Mouse (Mus musculus) MEL (cell line): Measurements from ENCODE around the gene Atrnl1.

Experiments used
- CTCF ChIP-seq, 3 experiments: IDR thresholded peaks in 2 of 3; conservative IDR thresholded peaks in 1 of 3; 2 replicates each; pipeline ENCODE4 v1.5.1; 2011 to 2012; ENCODE audit warnings: low read length in 3 of 3, low read depth in 2 of 3, mild to moderate bottlenecking in 2 of 3, improper control_type of control experiment in 1 of 3, inconsistent platforms in 1 of 3, mixed read lengths in 1 of 3, moderate library complexity in 1 of 3; ENCODE audit not compliant: control insufficient read depth in 1 of 3, insufficient read depth in 1 of 3, poor library complexity in 1 of 3, severe bottlenecking in 1 of 3
- EP300 ChIP-seq, 2 experiments: IDR thresholded peaks; 2 replicates each; pipeline ENCODE4 v1.6.1; 2011; ENCODE audit warnings: improper control_type of control experiment in 2 of 2, low read length in 2 of 2, low read depth in 1 of 2, mild to moderate bottlenecking in 1 of 2
- MAX ChIP-seq: IDR thresholded peaks from 2 replicates; pipeline ENCODE4 v1.6.1; 2011; ENCODE audit warnings: low read length, improper control_type of control experiment
- MEF2A ChIP-seq: IDR thresholded peaks from 2 replicates; pipeline ENCODE4 v1.6.1; 2014; ENCODE audit warnings: low read depth, mild to moderate bottlenecking, inconsistent platforms, low read length, improper control_type of control experiment; ENCODE audit not compliant: poor library complexity, insufficient replicate concordance, severe bottlenecking; ENCODE audit errors: extremely low read depth
- NRF1 ChIP-seq: IDR thresholded peaks from 2 replicates; pipeline ENCODE4 v1.6.1; 2014; ENCODE audit warnings: low read depth, mild to moderate bottlenecking, inconsistent platforms, low read length, improper control_type of control experiment, moderate library complexity; ENCODE audit not compliant: poor library complexity, insufficient read depth, severe bottlenecking
- POLR2A ChIP-seq, 2 experiments: IDR thresholded peaks; 2 replicates each; pipeline ENCODE4 v1.6.1; 2011 to 2012; ENCODE audit warnings: low read length in 2 of 2, mild to moderate bottlenecking in 2 of 2, control low read depth in 1 of 2, improper control_type of control experiment in 1 of 2, low read depth in 1 of 2, moderate library complexity in 1 of 2; ENCODE audit not compliant: control insufficient read depth in 1 of 2, insufficient read depth in 1 of 2, poor library complexity in 1 of 2
- POLR2AphosphoS5 ChIP-seq: IDR thresholded peaks from 2 replicates; pipeline ENCODE4 v1.6.1; 2012; ENCODE audit warnings: low read depth, borderline replicate concordance, mild to moderate bottlenecking, inconsistent platforms, low read length, moderate library complexity, mixed read lengths
- SMC3 ChIP-seq: IDR thresholded peaks from 2 replicates; pipeline ENCODE4 v1.6.1; 2011; ENCODE audit warnings: low read depth, low read length, improper control_type of control experiment
- USF1 ChIP-seq: IDR thresholded peaks from 2 replicates; pipeline ENCODE4 v1.6.1; 2014; ENCODE audit warnings: low read depth, mild to moderate bottlenecking, inconsistent platforms, low read length, improper control_type of control experiment, moderate library complexity

DNA sequence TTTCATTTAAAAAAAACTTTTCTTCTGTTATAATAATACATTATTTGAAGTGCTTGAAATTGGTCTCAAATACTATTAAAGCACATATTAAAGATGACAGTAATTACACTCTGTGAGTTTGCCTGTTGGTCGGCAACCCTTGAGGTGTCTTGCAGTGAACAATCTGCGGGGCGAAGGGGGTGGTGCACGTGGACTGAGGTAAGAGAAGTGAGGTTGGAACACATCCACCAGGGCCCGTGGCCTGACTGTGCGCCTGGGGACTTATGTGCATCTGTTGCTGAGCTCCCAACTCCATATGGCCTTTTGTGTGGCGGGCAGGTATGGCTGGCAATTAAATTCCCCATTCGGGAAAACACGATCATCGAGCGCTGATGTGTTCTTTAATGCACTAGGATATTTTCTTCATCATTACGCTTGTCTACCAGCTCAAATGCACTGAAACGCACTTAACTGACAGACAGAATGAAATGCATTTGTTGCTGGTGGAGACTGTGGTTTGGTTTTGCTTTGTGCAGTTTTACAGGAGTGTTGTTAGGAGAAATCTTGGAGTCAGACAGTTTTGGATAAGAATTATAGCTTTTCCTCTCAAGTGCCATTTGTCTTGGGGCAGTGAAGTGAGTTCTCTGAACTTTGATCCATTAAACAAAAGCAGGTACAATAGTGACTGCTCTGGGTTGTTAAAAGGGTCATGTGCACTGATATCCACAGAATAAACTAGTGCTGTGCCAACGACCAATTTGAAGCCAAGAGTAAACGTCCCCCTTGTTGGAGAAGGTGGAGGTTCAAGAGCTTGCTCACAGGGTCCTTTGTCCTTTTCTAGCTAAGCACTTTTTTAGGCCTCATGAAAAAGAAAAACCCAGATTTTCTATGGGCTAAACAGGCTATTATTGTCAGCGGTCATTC, 351.2 kb downstream of the Atrnl1 start:
- no peak for TF ChIP-seq MAX
- no peak for TF ChIP-seq EP300 (IDR thresholded peaks at IDR 0.05; ENCODE audit: low read depth in 1 of 2, low read length in 2 of 2)
- TF ChIP-seq POLR2A (IDR thresholded peaks at IDR 0.05; ENCODE audit: control insufficient read depth in 1 of 2, insufficient read depth in 1 of 2, low read depth in 1 of 2, low read length in 2 of 2, poor library complexity in 1 of 2) = no peak
- no peak for TF ChIP-seq SMC3
- no peak for TF ChIP-seq POLR2AphosphoS5
- TF ChIP-seq MEF2A = no peak
- no peak for TF ChIP-seq CTCF (IDR thresholded peaks at IDR 0.05 in 2 of 3, conservative IDR thresholded peaks at IDR 0.05 in 1 of 3; ENCODE audit: control insufficient read depth in 1 of 3, insufficient read depth in 1 of 3, low read depth in 2 of 3, low read length in 3 of 3, poor library complexity in 1 of 3, severe bottlenecking in 1 of 3)
- TF ChIP-seq USF1 = no peak
- no peak for TF ChIP-seq NRF1
